Mouse (Mus musculus): ENCODE measurements around the gene Abcc12.

Gene Abcc12

DNA sequence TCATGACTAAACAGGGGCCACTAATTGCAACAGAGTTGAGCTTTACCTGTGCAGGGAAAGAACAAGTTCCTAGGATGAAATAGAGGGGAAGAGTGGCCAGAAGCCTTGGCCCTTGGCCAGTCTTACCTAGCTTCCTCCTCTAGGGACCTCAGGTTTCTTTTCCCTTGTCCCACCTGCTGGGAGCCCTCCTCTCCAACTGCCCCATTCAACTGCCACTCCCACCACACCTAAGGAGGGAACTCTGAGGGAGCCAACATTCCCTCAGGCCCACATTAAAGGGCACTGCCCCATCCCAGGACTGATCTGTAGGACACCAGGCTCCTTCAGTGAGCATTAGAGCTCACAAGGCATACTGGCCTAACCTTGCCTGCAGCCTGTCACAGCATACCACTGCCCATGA is at the start of gene Abcc12:
TSS of gene Abcc12 (minus strand) at position 229 of the 400 bp plus-strand sequence.
- in situ Hi-C loops (cut with MboI, MseI), result loop anchor here (5.0 to 25.0 kb wide), 6 partner anchors 223 to 1116 kb away; no protein-coding TSS in a partner anchor

DNA sequence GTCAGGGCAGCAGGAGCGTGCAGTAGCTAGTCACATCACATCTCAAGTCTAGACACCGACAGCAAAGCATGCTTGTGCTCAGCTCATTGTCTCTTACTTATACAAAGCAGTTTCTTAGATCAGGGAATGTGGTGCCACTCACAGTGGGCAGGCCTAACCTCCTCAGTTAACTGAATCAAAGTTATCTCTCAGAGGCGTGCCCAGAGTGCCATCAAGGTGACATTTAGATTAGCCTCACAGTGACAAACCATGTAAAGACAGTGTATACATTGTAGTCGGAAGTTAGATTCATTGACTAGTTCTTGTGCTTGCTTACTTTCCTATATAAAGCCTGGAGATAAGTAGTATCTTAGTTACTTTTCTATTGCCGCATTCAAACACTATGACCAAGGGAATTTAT is 49.7 kb upstream of the Abcc12 start:
- in situ Hi-C loops (cut with MboI, MseI), result no loop called here

GRCm38 (mm10) chr8:86624915-86625314 is 44.4 kb upstream of the Abcc12 start:
- in situ Hi-C loops (cut with MboI, MseI), result loop anchor here in 1 of 2 experiments (5.0 kb wide), 1 partner anchor 262 kb away; the partner anchor contains the start of gene N4bp1

DNA sequence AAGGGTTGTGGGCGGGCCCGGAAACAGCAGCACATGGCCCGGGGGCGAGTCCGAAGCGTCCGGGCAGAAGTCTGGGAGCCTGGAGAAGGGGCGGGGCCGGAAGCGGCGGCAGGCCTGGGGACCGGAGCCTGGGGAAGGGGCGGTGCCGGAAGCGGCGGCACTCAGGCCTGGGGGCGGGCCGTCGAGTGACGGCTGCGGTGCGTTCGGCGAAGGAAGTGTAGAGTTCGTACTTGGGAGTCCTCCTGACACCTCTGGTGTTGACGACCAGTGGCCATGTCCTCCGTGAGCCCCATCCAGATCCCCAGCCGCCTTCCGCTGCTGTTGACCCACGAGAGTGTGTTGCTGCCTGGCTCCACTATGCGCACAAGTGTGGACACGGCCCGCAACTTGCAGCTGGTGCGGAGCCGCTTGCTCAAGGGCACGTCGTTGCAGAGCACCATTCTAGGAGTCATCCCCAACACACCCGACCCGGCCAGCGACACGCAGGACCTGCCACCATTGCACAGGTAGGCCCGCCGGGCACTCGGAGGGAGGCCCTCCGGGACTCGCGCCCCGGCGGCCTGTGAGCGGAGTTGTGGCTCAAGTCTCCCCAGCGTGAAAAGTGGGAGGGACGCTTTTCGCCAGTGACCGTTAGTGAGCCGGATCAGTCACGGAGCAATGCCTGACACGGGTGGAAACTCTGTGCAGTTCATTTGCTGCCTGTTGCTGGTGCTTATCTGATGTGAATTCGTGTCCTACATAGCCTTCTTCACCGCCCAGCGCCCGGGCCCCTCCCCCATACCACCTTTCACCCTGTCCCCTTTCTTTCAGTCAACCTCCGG is 43.6 kb upstream of the Abcc12 start, which contains the start of gene Lonp2:
TSS of gene Lonp2 (plus strand) at position 133 of the 821 bp plus-strand sequence.
- in situ Hi-C loops (cut with MboI, MseI), result loop anchor here in 1 of 2 experiments (5.0 kb wide), 1 partner anchor 263 kb away; the partner anchor contains the start of gene N4bp1

DNA sequence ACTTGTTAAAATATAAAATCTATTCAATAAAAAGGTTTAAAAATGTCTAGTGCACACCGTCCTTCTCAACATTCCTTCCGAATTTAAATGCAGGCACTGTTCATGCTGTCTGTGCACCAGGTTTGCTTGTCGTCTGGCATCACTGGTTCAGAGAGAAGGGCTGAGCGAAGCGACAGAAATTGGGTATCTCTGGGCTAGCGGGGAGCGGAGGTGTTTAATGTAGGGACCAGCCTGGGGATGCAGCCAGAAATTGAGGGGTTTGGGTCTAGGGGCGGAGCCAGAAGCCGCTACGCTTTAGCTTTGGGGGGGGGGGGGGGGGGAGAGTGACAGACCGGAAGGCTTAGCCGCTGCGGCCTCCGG is 43.0 kb upstream of the Abcc12 start:
- in situ Hi-C loops (cut with MboI, MseI), result loop anchor here in 1 of 2 experiments (5.0 kb wide), 1 partner anchor 264 kb away; the partner anchor contains the start of gene N4bp1

GRCm38 (mm10) chr8:86617759-86618387 is 37.4 kb upstream of the Abcc12 start:
- in situ Hi-C loops (cut with MboI, MseI), result loop anchor here in 1 of 2 experiments (10.0 kb wide), 1 partner anchor 1917 kb away; no protein-coding TSS in a partner anchor

DNA sequence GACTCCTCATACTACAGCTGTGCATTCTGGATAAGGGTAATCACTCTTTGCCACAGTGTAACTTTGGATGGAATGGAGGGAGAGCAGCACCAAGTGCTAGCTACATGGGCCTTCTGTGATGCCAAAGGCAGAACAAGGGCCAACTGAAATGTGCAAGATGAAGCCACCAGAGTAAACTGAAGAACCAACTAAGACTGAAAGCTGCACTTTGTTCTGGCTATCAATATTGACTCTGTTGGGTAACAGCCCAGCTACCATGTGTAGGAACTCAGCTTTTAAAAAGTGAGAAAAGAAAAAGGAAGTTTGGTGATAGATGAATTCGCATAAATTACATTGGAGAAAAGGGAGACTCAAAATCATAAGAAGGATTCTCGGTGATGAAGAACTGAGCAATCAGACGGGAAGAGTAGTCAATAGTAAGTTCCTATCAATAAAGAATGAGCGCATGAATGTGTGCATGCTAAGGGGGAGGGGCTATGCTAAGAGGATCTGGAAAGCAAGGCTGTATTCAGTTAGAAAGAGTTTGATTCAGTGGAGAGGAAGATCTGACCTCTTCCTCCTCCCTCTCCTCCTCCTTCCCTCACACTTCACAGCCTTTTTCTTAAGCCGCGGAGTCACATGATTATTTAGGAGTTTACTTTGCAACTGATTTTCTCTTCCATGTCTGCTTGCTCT is 34.7 kb upstream of the Abcc12 start:
- in situ Hi-C loops (cut with MboI, MseI), result loop anchor here in 1 of 2 experiments (10.0 kb wide), 1 partner anchor 1920 kb away; no protein-coding TSS in a partner anchor

DNA sequence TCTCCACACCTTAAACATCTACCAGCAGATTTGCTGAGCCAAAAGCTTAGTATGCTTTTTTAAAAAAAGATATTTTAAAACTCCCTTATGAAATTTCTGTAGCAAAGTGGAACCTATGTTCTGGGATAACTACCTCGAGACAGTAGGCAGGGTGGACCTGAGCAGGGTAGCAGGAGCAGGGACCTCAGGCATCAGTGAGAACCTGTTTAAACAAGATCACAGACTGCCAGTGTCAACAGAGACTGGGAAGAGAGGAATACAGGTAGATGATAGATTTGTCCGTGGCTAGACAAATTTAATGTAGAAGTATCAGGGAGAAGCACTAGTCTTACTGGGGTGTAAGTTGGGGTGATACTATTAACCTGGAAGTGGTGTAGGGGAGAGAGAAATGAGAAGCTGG is 33.3 kb upstream of the Abcc12 start:
- in situ Hi-C loops (cut with MboI, MseI), result loop anchor here in 1 of 2 experiments (10.0 kb wide), 1 partner anchor 1921 kb away; no protein-coding TSS in a partner anchor

GRCm38 (mm10) chr8:86604676-86605075 is 24.2 kb upstream of the Abcc12 start:
- in situ Hi-C loops (cut with MboI, MseI), result no loop called here

DNA sequence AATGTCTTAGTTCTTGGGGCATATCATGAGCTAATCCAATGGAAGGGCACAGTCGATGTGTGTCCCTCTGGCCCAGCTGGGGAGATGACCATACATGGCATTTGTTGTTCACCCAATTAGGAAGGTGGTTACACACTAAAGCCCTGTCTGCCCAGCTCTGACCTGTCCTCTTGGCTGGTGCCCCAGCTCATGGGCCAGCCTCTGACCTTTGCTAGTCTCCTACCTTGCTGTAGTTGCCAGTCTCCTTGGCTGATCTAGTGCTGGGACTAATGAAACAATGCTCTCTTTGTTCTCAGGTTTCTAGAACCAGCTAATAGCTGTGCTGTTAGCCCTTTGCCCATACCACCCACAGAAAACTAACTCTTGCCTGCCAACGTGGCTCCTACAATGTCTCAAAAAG is 22.7 kb upstream of the Abcc12 start:
- in situ Hi-C loops (cut with MboI, MseI), result no loop called here

DNA sequence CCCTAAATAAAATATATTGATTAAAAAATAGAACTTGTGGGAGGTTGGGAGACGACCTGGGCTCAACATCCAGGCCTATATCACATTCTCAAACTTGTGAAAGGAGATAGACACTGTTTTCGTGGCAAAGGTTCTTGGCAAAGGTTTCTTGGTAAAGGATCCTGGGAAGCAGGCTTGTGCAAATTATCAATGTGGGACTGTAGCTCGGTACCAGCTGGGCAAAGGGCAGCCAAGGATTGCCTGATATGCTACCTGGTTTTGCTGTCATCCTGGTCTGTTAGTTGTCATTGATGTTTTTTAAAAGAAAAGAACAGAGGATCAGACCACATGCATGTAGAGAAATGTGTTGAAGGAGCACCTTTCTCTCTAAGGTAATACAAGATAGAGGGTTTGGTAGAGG is 19.8 kb upstream of the Abcc12 start:
- in situ Hi-C loops (cut with MboI, MseI), result no loop called here

DNA sequence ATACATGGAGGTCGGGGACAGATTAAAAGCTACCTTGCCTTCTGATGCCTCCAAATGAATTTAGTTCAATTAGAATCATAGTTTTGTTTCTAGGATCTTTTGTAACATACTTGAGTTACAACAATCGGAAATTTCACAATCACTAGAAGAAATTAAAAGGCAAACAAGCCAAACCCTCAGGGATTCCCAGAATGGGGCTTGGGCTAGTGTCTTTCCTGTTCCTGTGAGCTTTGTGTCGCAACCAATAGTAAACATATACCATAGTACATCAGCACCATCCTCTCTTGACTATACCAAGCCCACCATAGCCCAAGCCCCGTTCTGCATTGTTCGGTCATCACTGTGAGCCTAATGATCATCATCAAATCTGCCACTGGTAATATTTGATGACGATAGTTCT is 18.8 kb upstream of the Abcc12 start:
- in situ Hi-C loops (cut with MboI, MseI), result loop anchor here in 1 of 2 experiments (25.0 kb wide), 1 partner anchor 313 kb away; no protein-coding TSS in a partner anchor

DNA sequence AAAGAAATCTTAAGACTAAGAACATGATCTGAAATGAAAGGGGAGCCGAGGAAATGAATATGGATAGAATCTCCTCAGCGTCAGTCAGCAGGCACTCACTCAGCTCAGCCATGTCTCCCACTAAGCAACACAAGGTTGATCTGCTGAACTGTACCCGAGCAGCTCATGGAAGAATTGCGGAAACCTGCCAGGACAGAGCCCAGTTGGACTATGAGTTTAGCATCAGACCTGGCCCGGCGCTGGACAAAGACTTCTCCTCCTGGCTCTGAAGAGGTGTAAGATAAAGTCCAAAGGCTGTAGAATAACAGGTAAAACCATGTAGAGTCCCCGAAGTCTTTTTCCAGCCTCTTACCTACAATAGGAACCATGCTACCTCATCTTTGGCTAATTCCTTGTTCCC is 17.2 kb upstream of the Abcc12 start:
- in situ Hi-C loops (cut with MboI, MseI), result loop anchor here in 1 of 2 experiments (25.0 kb wide), 1 partner anchor 315 kb away; no protein-coding TSS in a partner anchor

GRCm38 (mm10) chr8:86595671-86596070 is 15.2 kb upstream of the Abcc12 start:
- in situ Hi-C loops (cut with MboI, MseI), result loop anchor here in 1 of 2 experiments (25.0 kb wide), 1 partner anchor 317 kb away; no protein-coding TSS in a partner anchor

DNA sequence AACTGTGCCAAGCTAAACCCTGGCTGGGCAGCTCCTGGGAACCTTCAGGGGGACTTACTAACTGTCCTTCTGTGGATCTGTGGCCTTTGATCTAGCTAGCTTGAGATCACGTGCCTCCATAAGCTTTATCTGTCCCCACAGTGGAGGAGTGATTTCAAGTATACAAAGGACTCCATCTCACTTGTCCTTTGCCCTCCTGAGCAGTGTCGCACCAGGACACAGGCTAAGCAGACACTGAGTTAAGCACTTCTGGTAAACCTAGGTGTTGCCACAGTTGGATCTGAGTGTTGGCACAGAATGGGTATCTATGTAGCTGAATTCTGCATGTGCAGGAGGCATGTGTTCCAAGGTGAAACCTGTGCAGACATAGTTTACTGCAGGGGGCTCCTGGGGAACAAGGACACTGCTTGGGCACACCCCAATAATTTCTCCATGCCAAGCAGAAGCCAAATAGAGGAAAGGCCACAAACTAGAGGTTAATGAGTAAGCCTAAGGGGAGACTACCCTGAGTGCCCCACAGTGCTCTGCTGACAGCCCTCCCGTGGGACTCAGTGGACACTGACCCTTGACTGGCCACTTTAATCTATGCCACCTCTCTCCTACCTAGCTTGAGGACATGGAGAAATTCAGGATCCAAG is 13.8 kb upstream of the Abcc12 start:
- in situ Hi-C loops (cut with MboI, MseI), result loop anchor here in 1 of 2 experiments (25.0 kb wide), 1 partner anchor 318 kb away; no protein-coding TSS in a partner anchor

- in situ Hi-C loops (cut with MboI, MseI), result loop anchor here in 1 of 2 experiments (25.0 kb wide), 1 partner anchor 319 kb away; no protein-coding TSS in a partner anchor
Measured at GRCm38 (mm10) chr8:86593099-86593498, 12.6 kb upstream of the Abcc12 start.

DNA sequence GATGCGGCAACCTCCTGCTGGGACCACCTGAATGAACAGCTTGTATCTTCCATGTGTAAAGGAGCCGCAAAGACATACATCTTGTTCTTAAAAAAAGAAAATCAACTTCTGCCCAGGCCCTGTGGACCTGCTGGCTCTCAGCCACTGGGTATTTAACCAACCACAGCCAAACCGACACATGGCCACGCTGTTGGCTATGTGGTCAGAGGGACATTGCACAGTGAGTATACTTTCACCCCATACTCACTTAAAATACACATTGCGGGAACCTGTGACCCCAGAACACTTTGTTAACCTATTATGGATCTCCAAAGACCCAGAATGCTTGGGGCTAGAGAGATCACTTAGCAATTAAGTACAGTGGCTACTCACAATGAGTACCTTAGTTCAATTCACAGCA is 7.9 kb upstream of the Abcc12 start:
- in situ Hi-C loops (cut with MboI, MseI), result loop anchor here (5.0 to 25.0 kb wide), 5 partner anchors 324 to 1124 kb away; partner anchors contain the start of gene Neto2 (in 1 of the 2)

DNA sequence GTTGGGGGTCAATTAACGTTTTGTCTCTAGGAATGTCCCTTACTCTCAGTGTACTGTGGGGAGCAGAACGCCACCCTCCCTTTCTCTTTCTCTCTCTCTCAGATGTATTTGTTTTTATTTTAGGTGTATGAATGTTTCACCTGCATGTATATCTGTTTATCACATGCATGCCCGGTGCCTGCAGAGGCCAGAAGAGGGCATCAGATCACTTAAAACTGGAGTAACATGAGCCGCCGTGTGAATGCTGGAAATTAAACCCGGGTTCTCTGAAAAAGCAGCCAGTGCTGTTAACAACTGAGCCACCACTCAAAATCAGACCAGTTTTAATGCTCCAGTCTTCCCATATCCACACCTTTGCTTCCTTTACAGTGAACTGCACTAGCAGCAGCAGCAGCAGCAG is 6.2 kb upstream of the Abcc12 start:
- in situ Hi-C loops (cut with MboI, MseI), result loop anchor here (5.0 to 25.0 kb wide), 5 partner anchors 326 to 1122 kb away; partner anchors contain the start of gene Neto2 (in 1 of the 2)

GRCm38 (mm10) chr8:86586058-86586457 is 5.6 kb upstream of the Abcc12 start:
- in situ Hi-C loops (cut with MboI, MseI), result loop anchor here (5.0 to 25.0 kb wide), 5 partner anchors 326 to 1121 kb away; partner anchors contain the start of gene Neto2 (in 1 of the 2)

- in situ Hi-C loops (cut with MboI, MseI), result loop anchor here (5.0 to 25.0 kb wide), 5 partner anchors 327 to 1121 kb away; partner anchors contain the start of gene Neto2 (in 1 of the 2)
Measured at GRCm38 (mm10) chr8:86585532-86585931, 5.0 kb upstream of the Abcc12 start.

Measured in T-helper 17 cell (primary cell).